Mouse (Mus musculus) NIH3T3 (cell line): ENCODE results near the gene Mllt3.
A peak's percentile ranks its signal among the peaks of the same experiment; 100 is the strongest.

Source experiments
- DNase-seq: peaks from one replicate; pipeline ENCODE4 v3.0.0-alpha.2; 2012; ENCODE audit warnings: low read depth

The Mllt3 gene

DNA sequence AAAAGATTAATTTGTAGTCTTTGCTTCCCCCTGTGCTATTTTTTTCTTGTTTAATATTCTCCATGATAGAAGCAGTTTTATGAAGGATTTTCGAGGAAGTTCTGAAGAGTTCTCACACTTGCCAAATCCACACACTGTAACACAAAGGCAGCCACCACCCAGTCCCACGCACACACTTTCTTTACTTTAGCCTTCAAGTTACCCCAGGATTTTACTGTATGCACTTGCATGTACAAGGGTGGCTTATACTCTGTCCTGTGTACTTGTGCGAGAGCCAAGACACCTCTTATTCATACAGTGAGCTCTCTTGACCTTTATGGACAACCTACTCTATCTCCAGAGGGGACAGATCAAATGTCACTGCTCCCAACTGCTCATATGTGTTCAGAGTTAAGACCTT, 209.5 kb downstream of the Mllt3 start:
- no peak for DNase-seq

DNA sequence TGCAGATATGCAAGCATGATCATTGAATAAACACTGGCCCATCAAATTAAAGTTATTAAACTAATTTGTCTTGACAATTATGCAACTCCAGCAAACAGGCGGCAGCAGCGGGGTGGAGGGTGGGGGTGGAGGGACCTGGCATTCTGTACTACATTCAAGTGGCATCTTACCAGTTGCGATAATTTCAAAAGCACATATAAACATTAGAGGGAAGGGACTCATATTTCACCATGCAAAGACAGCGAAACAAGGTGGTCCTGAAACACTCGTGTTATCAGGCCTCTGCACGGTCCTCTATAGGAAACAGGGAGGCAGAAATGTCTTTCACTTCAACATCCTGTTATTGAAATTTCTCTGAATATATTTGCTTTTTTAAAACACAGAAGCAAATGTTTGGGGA, 210.0 kb downstream of the Mllt3 start:
- no peak for DNase-seq

DNA sequence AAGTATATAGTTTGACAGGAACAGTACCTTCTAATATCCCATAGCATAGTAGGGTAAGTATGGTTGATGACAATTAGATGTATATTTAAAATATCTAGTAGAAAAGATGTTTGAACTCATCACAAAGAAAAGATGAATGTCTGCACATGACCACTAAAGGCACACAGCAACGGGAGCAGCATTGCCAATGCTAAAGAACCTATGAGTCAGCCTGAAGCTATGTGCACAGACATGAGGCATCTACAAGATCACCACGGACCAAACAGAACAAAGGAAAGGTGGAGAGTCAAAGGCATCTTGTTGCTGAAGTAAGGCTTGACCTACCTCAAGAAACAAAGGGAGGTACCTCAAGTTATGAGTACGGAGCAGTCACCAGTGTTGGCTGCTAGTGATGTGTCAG, 212.3 kb downstream of the Mllt3 start:
- DNase-seq, result peak; percentile 63

DNA sequence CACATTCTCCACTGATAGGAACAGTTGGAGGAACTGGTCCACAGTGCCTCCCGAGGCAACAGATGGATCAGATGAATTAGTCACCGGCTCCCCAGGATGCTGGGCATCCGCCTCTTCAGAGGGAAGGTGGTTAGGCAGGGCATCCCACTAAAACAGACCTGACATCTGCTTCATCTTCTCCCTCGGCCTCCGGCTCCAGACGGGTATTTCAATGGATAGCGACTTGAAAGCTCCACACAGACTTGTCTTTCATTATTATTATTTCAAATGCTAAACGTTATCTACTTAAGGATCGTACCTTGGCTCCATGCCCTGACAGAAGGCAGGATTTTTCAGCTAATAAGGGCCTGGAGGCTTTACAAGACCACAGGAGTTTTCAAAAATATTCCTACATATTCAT, 214.0 kb downstream of the Mllt3 start:
- DNase-seq, result no peak

GRCm38 (mm10) chr4:87818276-87818675, 214.9 kb downstream of the Mllt3 start:
- DNase-seq, result no peak

- DNase-seq, result no peak
These were observed 217.6 kb downstream of the Mllt3 start for GRCm38 (mm10) chr4:87815465-87816108.

GRCm38 (mm10) chr4:87811899-87812298, 221.3 kb downstream of the Mllt3 start:
- DNase-seq, result no peak

GRCm38 (mm10) chr4:87806196-87806987, 226.8 kb downstream of the Mllt3 start:
- peak; percentile 29 for DNase-seq

GRCm38 (mm10) chr4:87804576-87804975, 228.6 kb downstream of the Mllt3 start:
- DNase-seq, result no peak

DNA sequence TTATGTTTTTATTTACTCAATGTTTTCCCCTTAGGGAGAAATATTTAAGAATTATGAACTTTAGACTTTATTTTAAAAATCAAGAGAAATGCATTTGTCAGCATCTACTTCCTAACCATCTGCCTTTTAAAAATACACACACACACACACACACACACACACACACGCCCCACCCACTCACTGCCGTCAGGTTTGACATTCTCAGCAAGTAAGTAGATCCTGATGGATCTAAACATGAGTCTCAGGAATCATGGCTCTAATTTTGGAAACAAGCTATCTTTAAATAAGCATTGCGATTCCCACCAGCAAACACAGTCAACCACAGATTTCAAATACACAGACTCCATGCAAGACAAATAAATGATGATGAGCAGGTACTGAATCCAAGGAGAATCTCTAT, 229.9 kb downstream of the Mllt3 start:
- DNase-seq, result no peak

DNA sequence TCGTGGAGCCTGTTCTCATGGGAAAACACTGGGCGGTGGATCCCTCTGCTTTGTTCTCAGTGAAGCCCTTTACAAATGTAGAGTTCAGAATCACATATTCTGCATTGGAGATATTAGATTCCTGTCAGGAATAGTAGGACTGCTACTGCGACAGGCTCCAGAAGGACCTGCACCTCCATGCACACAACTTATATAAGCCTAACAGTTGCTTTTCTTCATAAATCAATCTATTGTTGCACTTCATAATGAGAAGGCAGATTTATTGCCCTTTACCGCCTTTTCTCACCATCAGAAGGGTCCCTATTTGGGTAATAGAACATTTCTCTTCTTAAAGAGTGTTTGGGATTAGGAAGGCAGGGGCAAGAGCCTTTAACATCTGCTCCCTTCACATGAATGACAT, 231.0 kb downstream of the Mllt3 start:
- no peak for DNase-seq

DNA sequence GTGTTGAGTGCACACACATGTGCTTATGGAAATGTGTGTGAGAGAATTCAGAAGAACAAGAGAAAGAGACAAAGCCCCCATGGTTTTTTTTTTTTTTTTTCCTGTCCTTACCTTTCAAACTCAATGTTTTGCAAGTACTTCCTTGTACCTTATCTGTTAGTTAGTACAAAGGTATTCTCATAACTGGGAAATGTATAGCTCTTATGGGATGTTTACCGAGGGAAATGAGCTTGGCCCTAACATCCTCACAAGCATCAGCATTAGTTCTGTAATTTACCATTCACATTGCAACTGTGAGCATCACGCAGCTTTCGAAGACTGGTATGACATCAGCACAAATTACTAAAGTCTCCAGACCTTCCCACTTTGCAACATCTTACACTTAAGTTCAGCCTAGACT, 231.8 kb downstream of the Mllt3 start:
- DNase-seq, result no peak

- DNase-seq, result no peak
These were observed 232.9 kb downstream of the Mllt3 start for GRCm38 (mm10) chr4:87800276-87800675.

DNA sequence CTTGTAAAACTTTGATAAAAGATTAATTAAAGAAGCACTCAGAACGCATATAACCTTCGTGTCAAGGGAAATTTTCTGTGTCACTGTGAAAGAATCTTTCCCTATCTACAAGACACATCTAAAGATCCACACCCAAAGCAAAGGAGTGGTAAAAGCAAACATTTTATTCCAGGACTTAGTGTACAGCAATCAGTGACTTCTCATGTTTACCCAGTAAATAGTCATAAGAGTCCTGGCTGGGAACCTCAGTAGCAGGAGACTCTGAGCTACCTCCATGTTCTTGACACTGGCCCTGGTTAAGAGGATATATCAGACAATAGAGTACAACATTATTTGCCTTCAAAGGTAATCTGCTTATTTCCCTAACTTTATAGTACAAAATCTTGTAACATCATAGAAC, 233.7 kb downstream of the Mllt3 start:
- no peak for DNase-seq

DNA sequence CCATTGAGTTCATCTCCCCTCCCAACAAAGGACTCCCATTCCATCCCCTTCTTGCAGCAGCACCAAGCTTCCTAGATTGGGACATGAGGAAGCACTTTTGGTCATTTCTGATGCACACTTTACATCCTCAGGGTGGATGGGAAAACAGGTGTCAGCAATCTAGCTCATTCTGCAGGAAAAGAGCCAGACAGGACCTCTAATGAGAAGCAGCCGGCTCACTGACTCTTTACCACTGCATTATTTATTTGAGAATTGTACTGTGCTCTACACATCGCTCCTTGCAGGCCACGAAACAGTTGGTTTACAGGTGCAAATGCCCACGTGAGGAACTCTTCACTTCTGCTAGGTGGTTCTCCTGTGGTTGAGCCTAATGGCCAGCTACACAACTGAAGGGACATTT, 237.9 kb downstream of the Mllt3 start:
- DNase-seq, result no peak

DNA sequence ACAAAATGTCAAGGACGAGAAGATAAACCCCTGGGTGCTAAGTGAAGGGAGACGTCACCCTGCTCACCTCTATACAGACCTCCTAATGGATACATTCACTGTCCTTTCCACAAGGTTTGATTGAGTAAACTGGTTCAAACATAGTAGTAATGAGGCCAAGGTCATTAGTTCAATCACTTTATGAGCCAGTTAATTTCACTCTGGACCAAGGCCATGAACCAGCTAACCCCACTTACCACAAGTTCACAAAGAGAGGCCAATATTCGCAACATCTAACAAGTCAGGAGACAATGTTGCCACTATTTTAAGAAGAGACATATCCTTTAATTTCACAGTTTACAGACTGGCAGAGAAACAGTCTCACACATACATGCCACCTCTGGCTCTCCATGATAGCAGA, 238.9 kb downstream of the Mllt3 start:
- DNase-seq, result no peak

DNA sequence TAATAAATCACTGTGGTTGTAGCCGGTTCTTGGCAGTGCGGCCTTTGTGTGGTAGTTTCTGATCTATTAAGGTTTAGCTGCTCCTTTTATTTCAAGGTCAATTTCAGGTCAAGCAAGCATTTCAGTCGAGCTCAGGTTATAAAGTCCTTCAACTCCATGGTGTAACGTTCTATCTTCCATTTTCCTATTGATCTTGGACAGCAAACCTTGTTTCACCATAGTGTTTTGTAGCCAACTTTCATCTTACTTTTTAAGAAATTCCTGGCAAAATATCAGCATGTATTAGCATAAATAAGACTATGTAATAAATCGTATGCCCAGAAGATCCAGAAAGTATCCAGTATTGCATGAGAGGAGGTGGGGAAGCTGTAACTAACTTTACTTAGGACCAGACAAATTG, 240.7 kb downstream of the Mllt3 start:
- DNase-seq, result no peak

- no peak for DNase-seq
These were observed 243.7 kb downstream of the Mllt3 start for GRCm38 (mm10) chr4:87789446-87789845.

DNA sequence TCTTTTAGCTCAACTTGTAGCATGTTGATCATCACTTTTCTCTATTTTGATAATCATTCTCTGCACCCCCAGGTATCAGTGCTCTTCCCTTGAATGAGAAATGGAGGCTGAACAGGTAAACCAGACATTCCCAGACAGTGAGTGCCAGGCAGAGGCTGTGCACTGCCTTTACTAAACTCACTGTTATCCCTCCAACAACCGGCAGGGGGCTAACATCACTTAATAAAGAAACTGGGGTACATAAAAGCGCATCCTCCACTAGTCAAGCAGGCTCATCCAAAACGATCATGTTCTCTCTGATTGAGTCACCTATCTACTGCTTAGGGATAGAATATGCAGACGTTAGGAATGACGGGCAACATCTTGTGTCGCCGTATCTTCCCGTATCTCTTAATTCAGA, 244.5 kb downstream of the Mllt3 start:
- DNase-seq, result peak; percentile 79

GRCm38 (mm10) chr4:87785132-87786074, 247.8 kb downstream of the Mllt3 start:
- peak; percentile 81 for DNase-seq

- DNase-seq, result no peak
These were observed 249.4 kb downstream of the Mllt3 start for GRCm38 (mm10) chr4:87783809-87784208.

DNA sequence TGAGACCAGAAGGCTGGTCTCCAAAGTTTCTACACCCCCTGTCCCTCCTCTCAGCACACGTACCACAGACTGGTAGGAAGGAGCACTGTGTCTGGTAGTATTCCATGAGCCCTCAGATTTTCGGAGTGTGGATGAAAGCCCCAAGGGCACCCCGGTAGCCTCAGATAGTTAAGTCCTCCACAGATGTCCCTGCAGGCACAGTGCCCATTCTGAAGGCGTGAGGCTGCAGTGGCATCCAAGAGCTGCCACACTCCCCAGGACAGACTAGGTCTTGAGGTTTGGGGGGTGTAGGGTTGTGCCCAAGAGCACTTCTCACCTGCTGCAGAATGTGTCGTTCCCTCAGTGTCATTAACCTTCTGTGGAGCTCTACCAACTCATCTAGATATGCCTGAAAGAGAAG, 251.2 kb downstream of the Mllt3 start:
- DNase-seq, result no peak

DNA sequence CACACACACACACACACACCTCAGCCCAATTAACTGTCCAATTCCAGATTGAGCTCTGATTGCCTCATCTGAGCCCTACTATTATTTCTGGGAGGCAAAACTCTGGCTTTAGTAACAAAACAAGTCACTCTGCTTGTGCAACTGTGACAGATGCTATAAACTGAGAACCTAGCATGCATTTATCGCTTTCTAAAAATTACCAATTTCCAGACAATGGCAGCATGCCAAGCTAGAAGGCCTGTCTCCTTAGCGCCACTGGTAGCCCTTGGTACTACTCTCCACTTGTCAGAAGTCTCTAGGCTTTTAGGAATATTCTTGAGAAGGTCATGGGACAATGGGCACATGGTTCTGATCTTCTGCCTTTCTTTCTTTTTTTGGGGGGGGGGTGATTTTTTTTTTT, 257.4 kb downstream of the Mllt3 start:
- no peak for DNase-seq
